Mouse (Mus musculus) lung, postnatal 0 days (tissue): ENCODE data around the gene Retreg1.

Source experiments
- CTCF ChIP-seq: IDR thresholded peaks from 2 replicates; pipeline ENCODE4 v1.5.1; 2016; ENCODE audit warnings: antibody characterized with exemption, mild to moderate bottlenecking
- EP300 ChIP-seq: IDR thresholded peaks from 2 replicates; pipeline ENCODE4 v1.6.1; 2016; ENCODE audit warnings: antibody characterized with exemption, mild to moderate bottlenecking, control low read depth

GRCm38 (mm10) chr15:25902931-25903615 lies 60.1 kb downstream of the Retreg1 start:
- TF ChIP-seq CTCF (no peak), EP300 (no peak)
